Mouse (Mus musculus): ENCODE measurements around the gene Thap3.

- no peak for TF ChIP-seq GATA1 (IDR thresholded peaks at IDR 0.05; ENCODE audit: low read length)
- no peak for TF ChIP-seq TAL1 (IDR thresholded peaks at IDR 0.05; ENCODE audit: low read length)
These were observed 5.8 kb downstream of the Thap3 start for GRCm38 (mm10) chr4:151983043-151983442.

Measured in erythroblast, embryonic 14.5 days (primary cell).